Mouse (Mus musculus) limb, embryonic 11.5 days (tissue): ENCODE results near the gene Capn13. TPM values are rescaled to one million over a fixed set of nuclear protein-coding genes. Genes with fewer than 3 reads are reported as not detected.

Experiments used
- ATAC-seq: fragments of 200-750 bp; cut with Nextera tagmentation; 2 replicates; pipeline ENCODE4 v1.8.0; 2017; ENCODE audit warnings: low read depth; ENCODE audit not compliant: insufficient number of reproducible peaks, low FRiP score, low TSS enrichment
- DNase-seq: peaks from one replicate; pipeline ENCODE4 v3.0.0-alpha.2; 2015; ENCODE audit warnings: low spot score
- H3K27ac ChIP-seq: fragments of 300-500 bp; sonication (generic); replicated peaks from 2 replicates; pipeline ENCODE4 v1.5.1; 2014; ENCODE audit warnings: low read depth, mild to moderate bottlenecking, low read length
- H3K27me3 ChIP-seq: fragments of 300-500 bp; sonication (generic); 2 replicates; pipeline ENCODE4 v1.6.1; 2014; ENCODE audit warnings: mild to moderate bottlenecking, low read length, mixed read lengths; ENCODE audit not compliant: control insufficient read depth, insufficient read depth
- H3K36me3 ChIP-seq: fragments of 300-500 bp; sonication (generic); 2 replicates; pipeline ENCODE4 v1.6.1; 2014; ENCODE audit warnings: mild to moderate bottlenecking, low read length, moderate library complexity, mixed read lengths; ENCODE audit not compliant: control insufficient read depth, insufficient read depth
- H3K4me1 ChIP-seq: fragments of 300-500 bp; sonication (generic); 2 replicates; pipeline ENCODE4 v1.6.1; 2014; ENCODE audit warnings: low read length, mixed read lengths; ENCODE audit not compliant: control insufficient read depth, insufficient read depth
- H3K4me2 ChIP-seq: fragments of 300-500 bp; sonication (generic); 2 replicates; pipeline ENCODE4 v1.6.1; 2014; ENCODE audit warnings: low read depth, mild to moderate bottlenecking, moderate library complexity; ENCODE audit not compliant: severe bottlenecking
- H3K4me3 ChIP-seq: fragments of 300-500 bp; sonication (generic); 2 replicates; pipeline ENCODE4 v1.5.1; 2014; ENCODE audit warnings: low read depth, low read length
- H3K9ac ChIP-seq: fragments of 300-500 bp; sonication (generic); 2 replicates; pipeline ENCODE4 v1.6.1; 2014; ENCODE audit warnings: mild to moderate bottlenecking, low read length
- H3K9me3 ChIP-seq: fragments of 300-500 bp; sonication (generic); 2 replicates; pipeline ENCODE4 v1.6.1; 2016; ENCODE audit warnings: low read length; ENCODE audit not compliant: control insufficient read depth
- WGBS: fragments of 180-500 bp; shearing (Covaris S2); extraction: QIAGEN DNeasy Blood & Tissue Kit; methylation state at CpG from one replicate; pipeline ENCODE4 v1.1.7; 2014; 5-methylcytosine and 5-hydroxymethylcytosine counted together
- polyA plus RNA-seq: library from polyadenylated mRNA; unstranded; fragments of >200 nt; fragmentation: Nextera tagmentation; extraction: Ambion mirVana; gene quantifications from 2 replicates; pipeline ENCODE4 v1.2.1, GENCODE M21; 2014

Gene Capn13
- polyA plus RNA-seq, 1 experiment from 2014 or later = not detected

DNA sequence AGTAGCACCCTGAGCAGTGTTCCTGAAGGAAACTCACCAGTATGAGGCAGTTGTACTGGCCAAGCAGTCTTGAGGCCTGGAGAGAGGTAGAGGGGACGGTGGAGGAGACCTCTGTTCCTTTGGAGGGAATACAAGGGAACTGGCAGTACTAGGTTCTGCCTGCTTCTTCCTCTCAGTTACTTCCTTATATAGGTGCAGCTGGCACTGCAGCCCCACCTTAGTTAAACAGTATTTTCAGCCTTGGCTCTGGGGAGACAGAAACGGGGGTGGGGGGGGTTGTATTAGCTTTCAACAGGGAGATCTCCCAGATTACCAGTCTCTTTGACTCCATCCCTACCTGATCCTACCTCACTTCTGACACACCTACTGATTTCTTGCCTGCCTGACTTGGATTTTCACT, 1.5 kb downstream of the Capn13 start:
- WGBS = 58% methylated on average over 2 of the region's 2 CpGs
- Histone ChIP-seq H3K9me3 (no peaks in the 10 kb centered on the region), H3K36me3 (no peaks in the 10 kb centered on the region), H3K27ac (no peak overlapping the region), H3K9ac (no peak overlapping the region), H3K4me1 (no peaks in the 10 kb centered on the region), H3K27me3 (no peaks in the 10 kb centered on the region), H3K4me3 (no peak overlapping the region), H3K4me2 (no peak overlapping the region)
- ATAC-seq (no peak), DNase-seq (no peak)

DNA sequence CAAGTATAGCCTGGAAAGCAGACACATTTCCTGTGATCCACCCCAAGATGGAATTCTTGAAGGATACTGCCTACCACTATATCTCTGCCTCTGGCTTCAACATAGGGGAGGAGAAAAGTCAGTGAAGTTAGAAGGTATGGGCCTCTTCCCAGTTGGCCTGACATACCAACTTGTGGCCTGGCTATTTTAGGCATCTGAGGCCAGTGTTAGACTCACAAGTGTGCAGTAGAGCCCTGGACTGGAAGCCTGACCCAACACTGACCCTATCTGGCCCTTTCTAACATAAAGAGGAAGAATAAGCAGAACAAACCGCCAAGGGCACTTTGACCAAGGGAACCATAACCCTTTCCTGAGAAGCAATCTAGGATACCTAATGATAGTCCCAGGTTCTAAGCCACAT, 7.3 kb downstream of the Capn13 start:
- Histone ChIP-seq H3K27me3 (no peaks in the 10 kb centered on the region), H3K4me1 (no peaks in the 10 kb centered on the region), H3K9ac (no peak overlapping the region), H3K27ac (no peak overlapping the region), H3K4me2 (no peak overlapping the region), H3K9me3 (no peaks in the 10 kb centered on the region), H3K4me3 (no peak overlapping the region), H3K36me3 (no peaks in the 10 kb centered on the region)
- WGBS = 74% methylated on average over 1 of the region's 1 CpGs
- DNase-seq (no peak), ATAC-seq (no peak)

DNA sequence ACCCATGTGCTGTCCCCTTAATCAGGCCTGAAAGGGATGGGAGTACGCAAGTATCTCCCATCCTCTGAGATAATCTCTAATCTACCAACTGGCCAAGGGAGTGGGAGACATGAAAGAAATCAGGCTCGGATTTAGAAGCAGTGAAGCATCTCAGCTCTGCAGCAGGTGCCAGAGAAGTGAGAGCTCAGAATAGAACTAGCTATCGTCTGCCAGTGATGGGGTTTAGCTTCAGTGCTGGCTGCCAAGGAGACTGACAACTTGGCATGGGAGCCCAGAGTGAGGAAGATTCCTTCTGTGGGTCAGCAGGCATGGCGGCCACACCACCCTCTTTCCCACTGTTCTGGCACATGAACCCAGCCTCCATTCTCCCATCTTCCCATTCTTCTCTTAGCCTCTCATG, 8.9 kb downstream of the Capn13 start:
- Histone ChIP-seq H3K27ac (no peak overlapping the region), H3K9me3 (no peaks in the 10 kb centered on the region), H3K9ac (no peak overlapping the region), H3K36me3 (no peaks in the 10 kb centered on the region), H3K4me2 (no peak overlapping the region), H3K4me1 (no peaks in the 10 kb centered on the region), H3K27me3 (no peaks in the 10 kb centered on the region), H3K4me3 (no peak overlapping the region)
- DNase-seq (no peak), ATAC-seq (no peak)
- WGBS = 86% methylated on average over 4 of the region's 4 CpGs

DNA sequence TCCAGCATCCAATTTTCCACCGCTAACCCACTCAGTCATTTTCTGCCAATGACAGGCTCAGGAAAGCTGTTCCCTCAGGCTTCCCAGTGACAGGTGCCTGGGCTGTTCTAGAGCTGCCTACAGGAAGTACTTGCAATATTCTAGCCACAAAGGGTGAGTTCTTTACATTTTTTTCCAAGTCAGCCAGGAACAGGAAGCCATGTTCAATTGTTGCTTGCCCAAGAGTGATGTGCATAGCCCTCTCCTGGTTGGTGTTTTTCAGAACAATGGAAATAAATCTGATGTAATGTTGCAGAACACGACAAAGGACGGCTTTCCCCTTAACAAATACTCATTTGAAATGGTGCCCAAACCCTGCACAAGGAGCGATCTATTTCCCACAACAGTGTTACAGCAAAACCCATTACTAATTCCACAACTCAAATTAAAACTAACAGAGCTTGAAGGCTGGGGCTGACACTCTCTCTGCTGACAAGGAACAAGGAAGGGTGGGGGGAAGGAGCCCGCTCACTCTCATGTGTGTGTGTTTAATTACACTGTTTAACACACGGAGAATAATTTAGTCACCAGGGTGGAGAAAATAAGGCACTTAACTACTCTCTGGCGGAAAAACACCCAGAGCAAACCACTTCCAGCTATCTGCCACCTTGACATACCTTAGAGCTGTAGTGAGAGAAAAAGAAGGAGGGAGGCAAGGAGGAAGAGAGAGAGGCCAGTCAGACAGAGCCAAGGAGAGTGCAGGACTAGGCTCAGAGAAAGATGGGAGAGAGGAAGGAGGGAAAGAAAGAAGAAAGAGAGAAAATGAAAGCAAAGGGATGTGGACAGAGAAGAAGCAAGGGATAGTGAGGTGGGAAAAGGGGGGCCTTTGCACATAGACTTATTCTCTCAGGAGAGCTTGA, 10.2 kb downstream of the Capn13 start:
- no peak overlapping the region for H3K4me2 ChIP-seq

DNA sequence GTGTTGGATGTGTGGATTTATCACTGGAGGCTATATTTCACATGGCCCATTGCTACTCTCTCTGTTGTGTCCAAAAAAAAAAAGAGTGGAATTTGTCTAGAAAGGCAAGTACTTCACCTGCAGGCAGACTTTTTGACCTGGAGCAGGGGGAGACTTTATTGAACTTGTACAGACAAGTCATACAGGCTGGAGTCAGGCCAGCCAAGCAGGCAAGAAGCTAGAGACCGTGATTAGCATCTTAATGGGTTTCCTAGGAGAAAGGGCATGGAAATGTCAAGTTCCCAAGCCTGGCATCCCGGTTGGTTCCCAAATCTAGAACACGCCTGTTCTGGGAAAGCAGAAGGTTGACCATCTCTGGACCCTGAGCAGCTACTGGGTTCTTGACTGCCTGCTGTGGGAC, 11.3 kb downstream of the Capn13 start:
- Histone ChIP-seq H3K9ac (no peak overlapping the region), H3K4me3 (no peak overlapping the region), H3K4me2 (no peak overlapping the region), H3K4me1 (no peaks in the 10 kb centered on the region), H3K9me3 (no peaks in the 10 kb centered on the region), H3K36me3 (no peaks in the 10 kb centered on the region), H3K27ac (no peak overlapping the region), H3K27me3 (no peaks in the 10 kb centered on the region)
- no peak for DNase-seq
- no peak for ATAC-seq
- WGBS = 79% methylated on average over 3 of the region's 3 CpGs

More for the DNA sequence above, 10.2 kb downstream of the Capn13 start:
- Histone ChIP-seq H3K9ac (no peak overlapping the region), H3K27ac (no peak overlapping the region), H3K27me3 (no peaks in the 10 kb centered on the region), H3K9me3 (no peaks in the 10 kb centered on the region), H3K4me1 (no peaks in the 10 kb centered on the region), H3K4me3 (no peak overlapping the region), H3K36me3 (no peaks in the 10 kb centered on the region)
- WGBS = 65% methylated on average over 7 of the region's 7 CpGs
- DNase-seq (no peak), ATAC-seq (no peak)

DNA sequence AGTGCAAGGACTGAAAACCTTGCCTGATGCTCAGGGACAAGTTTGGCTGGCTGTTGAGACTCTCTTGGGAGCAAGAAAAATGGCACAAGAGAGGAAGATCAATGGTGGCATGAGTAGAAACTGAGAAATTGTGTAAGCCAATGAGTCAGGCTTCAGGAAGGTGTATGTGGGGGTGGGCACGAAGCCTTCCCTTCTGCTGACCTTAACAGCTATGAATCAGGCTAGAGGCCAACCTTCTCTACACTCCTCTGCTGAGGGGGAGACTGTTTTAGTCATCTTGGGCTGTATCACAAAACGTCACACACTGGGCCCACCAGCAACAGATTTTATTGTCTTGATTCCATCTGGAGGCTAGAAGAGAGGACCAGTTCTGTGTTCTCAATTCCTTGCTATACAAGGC, 14.1 kb downstream of the Capn13 start:
- H3K4me3 ChIP-seq = no peak overlapping the region
- H3K27me3 ChIP-seq = no peaks in the 10 kb centered on the region
- no peak overlapping the region for H3K9ac ChIP-seq
- 79% methylated on average over 2 of the region's 2 CpGs for WGBS
- no peak for ATAC-seq
- H3K4me1 ChIP-seq = no peaks in the 10 kb centered on the region
- no peak for DNase-seq
- H3K9me3 ChIP-seq = no peaks in the 10 kb centered on the region
- H3K27ac ChIP-seq = no peak overlapping the region
- H3K4me2 ChIP-seq = no peak overlapping the region
- no peaks in the 10 kb centered on the region for H3K36me3 ChIP-seq

DNA sequence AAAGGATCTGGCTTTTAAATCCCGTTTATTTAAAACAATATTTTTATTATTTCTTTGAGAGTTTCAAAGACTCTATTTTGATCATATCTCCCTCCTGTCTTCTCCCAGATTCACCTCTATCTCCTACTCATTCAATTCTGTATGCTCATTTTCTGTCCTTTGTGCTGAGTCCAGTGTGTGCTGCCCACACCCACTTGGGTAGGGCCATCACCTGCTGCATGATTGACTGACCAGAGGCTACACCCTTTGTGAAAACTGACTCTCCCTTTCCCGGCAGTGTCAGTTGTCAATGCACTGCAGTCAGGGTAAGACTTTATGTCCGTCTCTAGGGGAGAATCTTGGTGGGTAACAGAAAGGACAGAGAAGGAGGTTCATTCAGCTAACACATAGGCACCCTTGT, 14.7 kb downstream of the Capn13 start:
- WGBS = 67% methylated on average over 3 of the region's 3 CpGs
- no peak for ATAC-seq

DNA sequence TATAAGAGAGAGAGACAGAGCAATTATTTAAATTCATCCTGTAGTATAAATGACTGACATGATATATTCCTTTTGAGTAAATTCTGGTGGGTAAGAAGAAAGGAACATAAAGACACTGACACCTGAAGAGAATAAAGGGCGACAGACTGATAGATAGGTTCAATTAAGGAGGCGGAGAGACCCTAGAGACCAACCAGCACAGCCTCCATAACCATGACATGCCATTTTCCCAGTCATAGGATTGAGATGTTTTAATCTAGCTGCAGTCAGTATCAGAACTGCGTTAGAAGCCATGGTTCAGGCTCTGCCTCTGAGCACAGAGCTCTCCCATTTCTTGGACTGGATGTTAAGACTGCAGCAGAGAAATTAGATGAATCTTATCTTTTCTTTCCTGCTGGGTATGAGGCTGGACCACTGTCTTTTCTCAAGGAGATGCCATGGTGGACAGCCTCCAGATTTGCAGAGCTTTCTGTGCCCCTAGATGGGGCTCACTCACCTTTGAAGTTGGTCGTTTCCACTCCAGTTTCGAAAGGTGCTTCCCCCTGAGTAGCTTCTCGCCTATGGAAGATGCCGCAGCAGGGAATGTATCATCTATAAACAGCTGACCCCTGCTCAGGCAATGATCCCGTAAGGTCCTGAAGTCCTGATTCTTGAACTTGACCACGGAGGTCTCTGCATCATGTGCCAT, 18.2 kb downstream of the Capn13 start:
- Histone ChIP-seq H3K27me3 (no peaks in the 10 kb centered on the region), H3K36me3 (no peaks in the 10 kb centered on the region), H3K9ac (no peak overlapping the region), H3K4me1 (no peaks in the 10 kb centered on the region), H3K4me3 (no peak overlapping the region), H3K9me3 (no peaks in the 10 kb centered on the region), H3K27ac (no peak overlapping the region), H3K4me2 (no peak overlapping the region)
- DNase-seq = no peak
- 72% methylated on average over 9 of the region's 9 CpGs for WGBS
- no peak for ATAC-seq

More for the DNA sequence above, 14.7 kb downstream of the Capn13 start:
- Histone ChIP-seq H3K9ac (no peak overlapping the region), H3K4me2 (no peak overlapping the region), H3K4me1 (no peaks in the 10 kb centered on the region), H3K4me3 (no peak overlapping the region), H3K27ac (no peak overlapping the region), H3K36me3 (no peaks in the 10 kb centered on the region), H3K9me3 (no peaks in the 10 kb centered on the region), H3K27me3 (no peaks in the 10 kb centered on the region)
- no peak for DNase-seq
